Mouse (Mus musculus) right cerebral cortex, postnatal 10 days (tissue): Measurements from ENCODE around the gene Spert.

Source experiments
- DNase-seq, 2 experiments: peaks; one replicate each; pipeline ENCODE4 v3.0.0; 2021; ENCODE audit warnings: low spot score in 2 of 2

The Spert gene

DNA sequence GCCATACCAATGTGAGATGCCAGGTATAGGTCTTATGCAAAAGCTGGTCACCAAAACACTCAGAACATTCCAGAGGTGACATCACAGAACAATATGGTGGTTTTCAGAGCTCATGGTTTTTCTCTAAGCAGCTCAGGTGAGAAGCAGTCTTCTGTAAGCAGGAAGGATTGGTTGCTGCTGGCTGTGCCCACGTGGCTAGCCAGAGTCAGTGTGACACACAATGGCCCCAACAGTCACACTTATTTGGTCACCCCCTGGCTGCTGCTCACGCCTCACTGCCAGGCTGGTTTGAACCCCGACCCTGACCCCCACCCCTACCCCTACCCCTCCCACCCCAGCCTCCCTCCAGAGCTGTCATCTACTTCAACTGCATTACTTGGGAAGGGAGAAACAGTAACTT is at the start of gene Spert:
Gene Spert, minus strand, starts transcription at position 139 of the 400 bp plus-strand sequence.
- no peak for DNase-seq

DNA sequence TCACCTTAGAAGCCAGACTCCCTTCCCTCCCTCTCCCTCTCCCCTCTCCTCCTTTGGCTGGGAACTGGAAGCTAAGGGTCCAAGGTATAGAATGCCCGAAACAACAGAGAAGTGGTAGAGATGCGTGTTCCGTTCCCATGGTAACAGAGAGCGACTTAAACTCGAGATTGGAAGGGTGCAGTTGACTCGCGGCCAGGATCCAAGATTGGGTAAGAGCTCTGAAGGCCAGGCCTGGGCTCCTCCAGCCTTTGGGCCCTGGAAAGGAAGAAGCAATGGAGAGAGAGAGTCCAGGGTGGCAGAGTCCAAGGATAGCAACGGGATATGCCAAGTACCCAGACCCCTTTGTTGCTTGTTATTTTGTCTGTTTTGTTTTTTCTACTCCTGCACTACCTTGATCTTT is 49.2 kb upstream of the Spert start, which contains the start of gene Erich6b:
Gene Erich6b, plus strand, starts transcription at position 180 of the 400 bp plus-strand sequence.
- DNase-seq, result peak; percentile 53 to 62

DNA sequence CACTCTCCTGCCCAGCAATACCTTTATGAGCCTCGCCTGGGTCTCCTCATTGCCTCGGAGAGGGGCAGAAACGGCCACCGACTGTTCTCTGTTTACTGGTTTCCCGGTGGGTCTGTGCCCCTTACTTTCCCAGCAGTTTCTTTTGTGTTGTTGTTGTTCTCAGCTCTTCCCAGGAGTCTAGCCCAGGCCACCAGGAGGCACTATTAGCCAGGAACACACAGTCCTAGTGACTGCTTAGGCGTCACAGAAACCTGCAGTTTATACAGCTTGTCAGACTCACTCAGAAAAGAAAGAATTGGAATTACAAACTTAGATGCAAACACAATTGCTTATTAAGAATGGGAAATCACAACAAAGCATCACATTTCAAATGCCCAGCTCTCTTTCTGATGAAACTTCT is 48.5 kb upstream of the Spert start:
- peak; percentile 41 to 59 for DNase-seq

DNA sequence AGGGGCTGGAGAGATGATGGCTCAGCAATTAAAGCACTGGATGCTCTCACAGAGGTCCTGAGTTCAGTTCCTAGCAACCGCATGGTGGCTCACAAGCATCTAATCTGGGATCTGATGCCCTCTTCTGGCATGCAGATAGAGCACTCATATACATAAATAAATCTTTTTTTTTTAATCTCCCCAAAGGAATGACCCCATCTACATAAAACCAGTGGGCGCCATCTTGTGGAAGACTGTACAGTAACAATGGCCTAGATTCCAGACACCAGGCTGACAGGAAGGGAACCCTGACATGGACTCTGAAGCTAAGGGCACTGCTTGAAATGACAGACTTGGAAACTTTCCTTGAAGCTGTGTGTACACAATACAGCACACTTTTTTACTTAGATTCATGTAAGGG is 47.9 kb upstream of the Spert start:
- DNase-seq, result no peak

DNA sequence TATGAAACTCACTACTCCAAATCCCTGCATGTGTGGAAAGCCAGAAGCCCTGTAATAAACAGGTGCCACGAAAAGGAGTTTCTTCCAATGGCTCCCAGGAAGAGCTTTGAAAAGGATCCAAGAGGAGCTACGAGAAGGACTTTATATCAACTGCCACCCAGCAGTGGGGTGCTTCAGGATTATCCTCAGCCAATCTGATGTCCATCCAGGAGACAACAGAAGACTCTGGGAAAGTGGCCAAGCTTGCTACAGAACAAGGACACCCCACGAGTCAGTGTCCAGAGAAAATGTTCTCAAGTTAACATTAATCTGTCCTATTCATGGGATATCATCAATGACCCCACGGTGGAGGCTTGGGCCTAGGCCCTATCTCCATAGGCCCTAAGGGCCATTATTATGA is 44.7 kb upstream of the Spert start:
- no peak for DNase-seq

DNA sequence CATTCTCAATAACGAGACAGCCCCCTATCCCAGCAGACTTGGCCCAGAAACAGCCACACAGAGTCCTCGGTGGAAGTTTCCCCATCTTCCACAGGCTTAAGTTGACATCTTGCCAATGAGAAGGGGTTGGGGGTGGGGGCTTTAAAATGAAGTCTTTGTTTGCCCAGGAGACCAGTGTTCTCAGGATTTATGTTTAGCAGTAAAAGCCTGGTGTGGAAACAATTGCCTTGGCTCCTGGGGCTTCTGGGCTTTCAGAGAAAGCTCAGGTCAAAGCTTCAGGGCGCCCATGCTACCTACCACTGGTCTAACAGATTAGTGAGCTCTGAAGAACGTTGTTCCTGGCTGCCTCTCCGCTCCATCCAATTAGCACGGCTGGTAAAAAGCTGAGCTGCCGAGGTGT is 43.2 kb upstream of the Spert start:
- no peak for DNase-seq

DNA sequence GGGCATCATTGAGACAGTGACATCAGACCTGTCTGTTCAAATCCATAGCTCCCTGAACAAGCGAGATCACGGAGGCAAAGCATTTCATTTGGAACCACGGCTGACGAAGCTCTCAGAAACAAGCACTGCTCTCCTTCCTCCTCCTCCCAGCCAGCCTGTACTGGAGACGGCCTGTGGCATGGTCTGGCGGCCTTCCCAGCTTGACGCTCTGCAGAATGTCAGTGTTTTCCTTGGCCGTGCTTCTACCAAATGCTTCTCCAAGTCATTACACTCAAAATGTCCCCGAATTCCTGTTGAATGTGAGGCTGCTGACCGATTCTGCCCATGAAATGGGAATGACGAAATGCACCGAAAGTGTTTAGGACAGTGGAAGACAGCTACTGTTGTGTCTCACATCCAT is 42.4 kb upstream of the Spert start:
- peak; percentile 63 to 72 for DNase-seq

DNA sequence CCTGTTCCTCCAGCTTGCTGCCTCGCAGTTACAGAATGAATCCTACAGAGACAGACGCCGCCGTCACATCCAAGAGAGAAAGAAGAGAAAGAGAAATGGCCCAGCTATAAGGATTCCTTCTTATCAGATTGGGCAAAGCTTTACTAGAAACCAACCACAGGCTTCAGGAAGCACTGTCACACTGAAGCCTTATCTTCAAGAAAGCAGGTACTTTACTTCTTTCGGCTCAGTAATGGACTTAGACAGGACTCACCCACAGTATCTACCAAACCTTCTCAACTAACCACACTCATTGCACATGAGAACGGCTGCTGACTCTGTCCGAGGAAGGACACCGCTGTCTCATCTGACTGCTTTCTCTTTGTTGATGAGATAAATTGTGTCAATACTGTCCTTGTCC is 36.0 kb upstream of the Spert start:
- DNase-seq, result no peak

DNA sequence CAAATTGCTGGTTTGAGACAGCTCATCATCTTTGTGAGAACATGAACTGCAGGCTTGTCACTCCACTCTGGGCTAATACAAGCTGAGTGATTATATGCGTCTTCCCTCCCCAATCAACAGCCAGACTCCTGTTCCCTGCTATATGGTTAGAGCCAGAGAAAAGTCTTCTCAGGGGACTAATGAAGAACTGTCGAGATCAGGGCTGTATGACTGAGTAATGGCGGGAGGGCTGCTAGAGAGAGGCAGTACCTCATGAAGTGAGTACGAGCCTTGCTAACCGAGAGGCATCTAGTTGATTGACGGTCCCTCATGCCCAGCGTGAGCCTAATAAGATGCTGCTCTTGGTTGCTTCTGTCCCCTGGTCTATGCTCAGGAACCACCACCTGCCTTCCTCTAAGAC is 30.1 kb upstream of the Spert start:
- DNase-seq, result no peak

DNA sequence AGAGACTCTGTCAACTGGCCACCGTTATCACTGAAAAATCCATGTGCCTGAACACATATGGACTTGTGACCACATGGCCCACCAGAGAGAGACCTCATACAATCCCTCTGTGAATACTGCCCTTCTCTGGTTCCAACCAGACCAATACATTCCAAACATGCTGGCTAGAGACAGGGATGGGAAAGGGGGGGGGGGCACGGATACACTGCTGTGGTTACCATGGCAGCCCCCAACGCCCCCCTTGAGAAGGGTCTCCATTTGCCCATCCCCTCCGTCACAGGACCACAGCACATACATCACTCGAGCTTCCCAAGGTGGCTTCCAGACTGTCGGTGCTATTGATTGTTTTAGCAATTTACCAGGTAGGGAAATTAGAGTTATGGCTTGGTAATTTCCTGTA is 23.5 kb upstream of the Spert start:
- DNase-seq, result no peak

DNA sequence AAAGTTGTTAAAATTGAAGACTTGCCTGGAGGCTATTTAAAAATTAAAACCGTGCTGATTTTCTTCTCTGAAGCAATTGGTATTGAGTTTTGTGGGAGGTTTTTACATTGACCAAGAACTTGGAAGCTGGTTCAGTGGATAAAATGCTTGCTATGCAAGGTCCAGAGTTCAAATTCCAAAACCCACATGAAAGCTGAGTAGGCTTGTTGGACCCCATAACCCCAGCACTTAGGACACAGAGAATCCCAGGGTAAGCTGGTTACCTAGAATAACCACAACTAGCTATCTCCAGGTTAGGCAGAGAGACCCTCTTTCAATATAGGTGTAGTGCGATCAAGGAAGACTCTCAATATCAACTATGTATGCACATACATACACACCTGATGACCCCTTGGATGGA is 16.3 kb upstream of the Spert start:
- no peak for DNase-seq

DNA sequence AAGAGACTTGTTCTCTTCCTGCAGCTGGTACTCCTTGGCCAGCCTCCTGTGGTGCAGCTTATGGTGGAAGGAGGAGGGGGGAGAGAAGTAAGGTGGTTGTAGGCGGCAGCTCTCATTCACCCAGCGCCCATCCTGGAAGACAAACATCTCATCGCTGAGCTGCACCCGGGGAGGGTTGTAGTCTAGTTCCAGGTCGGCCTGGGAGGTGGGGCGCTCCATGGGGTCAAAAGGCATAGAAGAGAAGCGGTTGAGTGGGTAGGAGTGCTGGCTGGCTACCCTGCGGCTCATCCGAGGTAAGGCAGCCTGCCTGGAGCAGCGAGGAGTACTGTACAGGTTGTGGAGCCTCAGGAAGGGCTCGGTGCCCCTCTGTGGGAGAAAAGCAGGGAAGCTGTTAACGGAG is 9.0 kb downstream of the Spert start:
- DNase-seq, result no peak

DNA sequence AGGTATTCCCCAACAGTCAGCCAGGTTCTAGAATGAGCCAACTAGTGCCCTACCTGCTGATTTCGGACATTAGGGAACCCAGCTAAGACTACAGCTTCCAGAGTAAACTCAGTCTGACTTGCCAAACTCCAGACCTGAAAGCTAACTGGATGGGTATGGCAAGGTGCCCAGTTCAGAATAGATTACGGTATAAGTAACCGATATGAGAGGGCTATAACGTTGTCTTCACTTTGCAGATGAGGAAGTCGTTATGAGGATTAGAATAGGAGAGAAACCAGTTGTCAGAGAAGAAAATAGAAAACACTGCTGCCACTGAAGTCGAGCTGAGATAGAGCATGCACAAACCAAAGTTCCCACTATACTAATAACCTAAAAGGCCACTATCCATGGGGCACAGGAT is 13.9 kb downstream of the Spert start:
- DNase-seq, result no peak

DNA sequence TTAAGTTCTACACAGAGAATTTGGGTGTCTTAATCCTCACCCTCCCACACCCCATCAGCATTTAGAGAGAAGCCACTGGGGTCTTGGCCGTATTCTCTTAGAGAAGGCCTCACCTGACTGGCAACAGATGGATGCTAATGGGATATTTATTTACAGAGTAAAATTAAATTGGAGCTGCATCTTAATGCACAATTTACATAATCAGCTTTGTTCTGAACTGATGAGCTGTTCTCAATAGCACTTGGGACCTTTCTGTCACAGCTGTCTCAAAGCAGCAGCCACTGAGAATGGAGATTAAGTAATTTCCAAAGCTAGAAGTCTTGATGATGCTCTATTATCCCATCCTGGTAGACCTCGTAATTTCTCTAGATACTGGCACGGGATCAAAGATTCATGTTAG is 26.6 kb downstream of the Spert start:
- DNase-seq, result no peak

DNA sequence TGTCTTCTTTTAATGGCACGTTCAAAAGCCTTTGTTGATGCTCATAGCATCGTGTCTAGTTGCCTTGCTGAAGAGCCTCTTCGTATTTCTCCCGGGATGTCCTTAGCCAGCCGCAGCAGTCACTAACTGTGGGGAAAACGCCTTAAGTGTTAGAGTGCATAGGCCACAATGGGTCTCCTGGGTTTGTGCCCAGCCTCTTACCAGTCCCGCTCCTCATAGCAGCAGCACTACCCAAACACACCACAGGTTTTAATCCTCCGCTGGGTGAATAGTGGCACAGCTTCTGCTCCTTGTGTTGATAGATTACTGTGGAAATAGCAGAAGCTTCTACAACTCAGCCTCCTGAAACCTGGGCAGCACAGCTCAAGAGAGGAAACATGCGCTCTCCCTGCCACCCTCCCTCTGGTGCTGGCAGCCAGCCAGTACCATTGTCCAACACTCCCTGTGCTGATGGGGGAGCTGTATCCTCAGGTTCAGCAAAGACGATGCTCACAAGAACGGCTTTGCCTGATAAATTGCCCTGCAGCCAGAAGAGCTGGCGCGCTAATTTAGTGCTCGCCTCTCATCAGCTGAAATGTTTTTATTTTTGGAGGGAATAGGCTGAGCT is 27.3 kb downstream of the Spert start:
- DNase-seq, result peak; percentile 77 to 83

DNA sequence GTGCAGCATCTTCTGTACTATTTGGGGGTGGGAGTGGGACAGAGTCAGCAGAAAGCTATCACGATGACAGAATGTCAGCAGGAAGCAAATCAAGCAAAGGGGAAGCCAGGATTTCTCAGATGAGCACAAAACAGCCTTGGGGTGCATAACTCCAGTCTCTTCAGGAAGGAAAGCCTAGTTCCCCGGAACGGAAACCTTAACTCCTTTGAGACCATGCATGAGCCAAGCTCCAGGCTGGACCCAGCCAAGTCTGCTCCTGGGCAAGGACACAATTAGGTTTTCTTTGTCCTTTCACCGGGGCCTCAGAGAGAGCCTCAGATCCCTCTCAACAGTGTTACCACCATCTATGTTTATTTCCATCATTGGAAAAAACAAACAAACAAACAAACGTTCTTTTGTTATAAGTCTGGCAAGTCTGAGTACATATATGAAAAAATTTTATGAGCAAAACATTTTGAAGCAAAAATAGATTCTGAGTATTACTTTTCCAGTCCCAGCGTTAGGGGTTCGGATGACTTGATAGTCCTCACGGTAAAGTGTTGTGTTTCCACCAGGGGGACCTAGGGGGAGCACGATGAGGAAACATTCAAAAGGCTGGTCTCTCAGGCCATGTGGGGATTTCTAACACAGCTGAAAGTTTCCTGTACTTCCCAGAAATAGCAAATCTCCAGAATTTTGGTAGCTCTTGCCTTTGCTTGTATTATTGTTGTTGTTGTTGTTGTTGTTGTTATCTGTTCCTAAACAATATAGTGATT is 31.2 kb downstream of the Spert start:
- no peak for DNase-seq

DNA sequence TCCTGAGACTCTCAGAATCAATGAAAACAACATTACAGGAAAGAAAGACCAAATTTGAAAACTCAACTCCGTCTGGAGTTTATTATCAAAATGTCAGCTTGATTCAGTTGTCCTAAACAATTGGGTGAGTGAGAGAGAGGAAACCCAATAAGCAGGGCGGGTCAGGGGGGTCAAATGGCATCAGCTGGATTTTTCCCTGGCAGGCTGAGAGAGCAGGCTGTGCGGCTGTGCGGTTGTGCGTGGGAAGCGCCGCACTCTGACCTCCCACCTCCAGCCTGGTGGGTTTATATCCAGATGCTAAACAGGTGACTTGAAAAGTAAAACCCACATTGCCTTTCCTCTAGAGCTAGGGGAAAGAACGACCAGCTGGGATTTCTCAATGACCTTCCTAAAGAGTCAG is 51.2 kb downstream of the Spert start:
- no peak for DNase-seq

DNA sequence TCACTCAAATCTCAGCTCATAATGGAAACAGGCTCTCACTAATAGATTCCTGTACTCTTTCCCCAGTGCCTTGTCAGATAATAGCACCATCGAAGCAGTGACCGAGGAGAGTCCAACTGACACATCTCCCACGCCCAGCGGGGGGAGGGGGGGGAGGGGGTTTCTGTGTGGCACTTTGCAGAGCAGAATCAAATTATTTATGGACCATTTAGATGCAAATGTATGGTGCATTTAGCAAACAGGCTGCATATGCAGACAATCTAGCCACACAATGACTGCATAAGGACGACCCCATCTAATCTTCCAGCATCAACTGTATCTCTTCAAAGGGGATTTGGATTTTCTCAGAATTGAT is 51.9 kb downstream of the Spert start:
- no peak for DNase-seq

DNA sequence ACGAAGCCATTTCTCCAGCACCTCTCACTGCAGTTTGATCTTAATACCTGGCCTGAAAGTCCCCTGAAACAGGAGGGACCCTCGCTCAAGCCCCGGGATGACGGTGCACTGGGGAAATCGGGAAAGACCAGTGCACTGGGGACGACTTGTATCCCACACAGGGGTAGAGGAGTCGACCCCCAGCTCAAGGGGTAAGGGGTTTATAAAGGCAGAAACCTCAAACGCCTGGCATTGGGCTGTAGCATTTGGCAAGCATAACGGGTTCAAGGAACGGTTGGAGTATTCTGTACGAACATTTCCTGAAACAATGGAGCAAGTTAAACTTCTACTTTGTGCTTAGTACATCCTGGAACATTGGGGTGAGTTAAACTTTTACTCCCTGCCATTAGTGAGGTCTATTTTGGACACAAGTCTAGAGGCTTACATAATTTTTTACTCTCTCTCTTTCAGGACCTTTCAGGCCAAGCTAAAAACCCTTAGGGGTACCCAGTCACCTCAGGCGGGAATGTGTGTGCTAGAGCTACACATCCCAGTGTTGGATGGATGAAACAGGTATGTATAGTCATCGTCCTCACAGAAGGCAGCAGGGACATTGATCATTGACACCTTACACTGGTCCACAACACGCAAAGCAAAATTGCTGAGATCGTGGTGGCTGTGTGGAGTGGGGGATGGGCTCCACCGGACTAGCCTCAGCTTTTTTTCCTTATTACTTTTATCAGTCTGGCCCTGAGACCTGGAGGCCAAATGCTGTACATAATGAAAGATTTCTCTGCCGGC is 52.5 kb downstream of the Spert start:
- no peak for DNase-seq

DNA sequence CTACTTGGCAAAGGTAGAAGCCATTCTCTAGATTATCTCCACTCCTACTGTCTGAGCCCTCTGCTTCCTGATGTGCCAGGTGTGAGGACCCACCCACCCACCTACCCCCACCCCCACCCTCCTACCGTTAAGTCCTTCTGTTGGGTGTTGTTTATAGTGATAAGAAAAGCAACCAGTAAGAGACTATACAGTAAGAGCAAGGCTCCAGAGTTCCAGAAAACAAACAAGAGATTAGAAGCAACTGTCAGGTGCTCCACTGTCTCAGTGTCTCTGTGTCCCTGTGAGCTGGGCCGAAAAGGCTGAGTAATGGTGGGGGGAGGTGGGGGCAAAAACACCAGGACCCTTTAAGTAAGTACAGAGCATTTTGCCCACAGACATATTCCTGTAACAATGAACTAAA is 53.7 kb downstream of the Spert start:
- no peak for DNase-seq
